Comparison of ENCODE assay signal across 24 mouse cellular contexts in genomic region chr14:57934666-57935065, GRCm38 (mm10). TPM values are rescaled to one million over a fixed set of nuclear protein-coding genes. Genes with fewer than 3 reads are reported as not detected.
"Had no signal": no experiment of that assay in that cellular context is flagged by ENCODE, and none has a peak within 500 bp of the region (broad histone marks: within the 10 kb centered on the region; RNA-seq: fewer than 3 reads in every experiment).

No protein-coding gene starts in this region.

- H3K36me3 ChIP-seq: forebrain, embryonic 12.5 days had no signal

- H3K4me3 ChIP-seq: embryonic facial prominence, embryonic 10.5 days; embryonic facial prominence, embryonic 12.5 days; embryonic facial prominence, embryonic 13.5 days; embryonic facial prominence, embryonic 15.5 days; erythroblast, embryonic 14.5 days; forebrain, embryonic 10.5 days; forebrain, embryonic 12.5 days; forebrain, embryonic 13.5 days; forebrain, embryonic 15.5 days; gastrocnemius, adult 2 months; heart, adult 2 months had no signal

- H3K9me3 ChIP-seq: embryonic facial prominence, embryonic 10.5 days; embryonic facial prominence, embryonic 12.5 days; embryonic facial prominence, embryonic 13.5 days; embryonic facial prominence, embryonic 15.5 days; forebrain, embryonic 10.5 days; forebrain, embryonic 12.5 days; forebrain, embryonic 13.5 days; forebrain, embryonic 15.5 days had no signal

- H3K27ac ChIP-seq: embryonic facial prominence, embryonic 10.5 days; embryonic facial prominence, embryonic 12.5 days; embryonic facial prominence, embryonic 13.5 days; embryonic facial prominence, embryonic 15.5 days; forebrain, embryonic 10.5 days; forebrain, embryonic 12.5 days; forebrain, embryonic 13.5 days; forebrain, embryonic 15.5 days; gastrocnemius, adult 2 months; heart, adult 2 months had no signal

- DNase-seq: cerebellum, adult 9-10 months; cerebellum, adult 9-11 months; cerebellum, postnatal 10 days; cerebellum, postnatal 14 days; cerebellum, postnatal 25 days; cerebellum, postnatal 36 days; embryo, embryonic 11 days; forebrain, postnatal 0 days; gastrocnemius, adult 2 months; gastrocnemius, postnatal 10 days; gastrocnemius, postnatal 14 days; gastrocnemius, postnatal 25 days; gastrocnemius, postnatal 36 days; heart, adult 18-20 months; heart, adult 2 months had no signal

- H3K4me1 ChIP-seq: embryonic facial prominence, embryonic 10.5 days; embryonic facial prominence, embryonic 12.5 days; embryonic facial prominence, embryonic 13.5 days; embryonic facial prominence, embryonic 15.5 days; forebrain, embryonic 10.5 days; forebrain, embryonic 12.5 days; forebrain, embryonic 13.5 days; forebrain, embryonic 15.5 days had no signal

- H3K27me3 ChIP-seq: embryonic facial prominence, embryonic 12.5 days; embryonic facial prominence, embryonic 13.5 days; embryonic facial prominence, embryonic 15.5 days; forebrain, embryonic 12.5 days; forebrain, embryonic 13.5 days; forebrain, embryonic 15.5 days had no signal

RNA-seq across cellular contexts. Expression of gene Zdhhc20, which starts 44.6 kb away (rescaled TPM):
- polyA plus RNA-seq: erythroblast, embryonic 14.5 days had no signal
